Mouse (Mus musculus): ENCODE measurements around the gene Slc7a7. TPM values are rescaled to one million over a fixed set of nuclear protein-coding genes. Genes with fewer than 3 reads are reported as not detected.

Gene Slc7a7
- polyA plus RNA-seq, 1 experiment from 2014 or later: 51.0 TPM

DNA sequence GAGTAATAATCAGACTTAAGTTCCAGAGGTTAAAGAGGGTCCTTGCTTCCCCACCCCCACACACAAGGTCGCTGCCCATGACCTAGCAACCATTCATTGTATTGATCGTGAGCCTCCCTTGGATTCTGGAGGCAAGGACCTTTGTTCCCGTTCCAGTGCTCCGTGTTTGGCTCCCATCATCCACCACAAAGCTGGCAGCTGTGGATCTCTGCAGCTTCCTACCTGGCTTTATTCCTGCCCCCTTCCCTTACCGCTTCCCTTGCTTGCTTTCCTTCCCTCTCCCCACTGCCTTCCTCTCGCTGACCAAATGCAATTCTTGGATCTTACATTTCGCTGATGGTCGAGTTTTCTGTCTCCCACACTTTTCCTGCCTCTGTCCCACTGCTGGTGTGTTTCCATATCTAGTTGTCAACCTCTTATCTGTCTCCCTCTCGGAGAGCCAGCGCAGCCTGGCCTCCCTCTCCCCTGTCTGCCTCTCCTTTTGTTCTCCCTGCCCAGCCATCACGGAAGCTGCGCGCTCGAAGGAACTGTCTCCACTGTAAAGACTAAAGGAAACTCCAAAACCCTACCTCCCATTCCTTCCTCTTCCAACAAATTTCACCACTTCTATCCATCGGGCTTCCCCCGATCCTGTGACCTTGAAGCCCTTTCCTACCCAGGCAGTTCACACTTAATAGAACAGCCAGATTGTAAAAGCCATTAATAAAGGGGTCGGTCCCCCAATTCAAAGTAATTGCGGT, 13.0 kb upstream of the Slc7a7 start:
- ATAC-seq: no peak
- H3K4me3 ChIP-seq (replicated peaks): peak overlapping the region; percentile 77
- H3K9ac ChIP-seq: peak overlapping the region; percentile 98
- H3K4me2 ChIP-seq (replicated peaks): peak overlapping the region; percentile 77
- H3K4me1 ChIP-seq (replicated peaks): peaks cover 39% of the 10 kb centered on the region
- H3K9me3 ChIP-seq: no peaks in the 10 kb centered on the region
- peak overlapping the region; percentile 97 for H3K27ac ChIP-seq
- H3K36me3 ChIP-seq: peaks cover 2% of the 10 kb centered on the region; the same call in 1 of the 2 replicates
- WGBS: 6% methylated on average over 18 of the region's 18 CpGs
- H3K27me3 ChIP-seq (replicated peaks): no peaks in the 10 kb centered on the region

DNA sequence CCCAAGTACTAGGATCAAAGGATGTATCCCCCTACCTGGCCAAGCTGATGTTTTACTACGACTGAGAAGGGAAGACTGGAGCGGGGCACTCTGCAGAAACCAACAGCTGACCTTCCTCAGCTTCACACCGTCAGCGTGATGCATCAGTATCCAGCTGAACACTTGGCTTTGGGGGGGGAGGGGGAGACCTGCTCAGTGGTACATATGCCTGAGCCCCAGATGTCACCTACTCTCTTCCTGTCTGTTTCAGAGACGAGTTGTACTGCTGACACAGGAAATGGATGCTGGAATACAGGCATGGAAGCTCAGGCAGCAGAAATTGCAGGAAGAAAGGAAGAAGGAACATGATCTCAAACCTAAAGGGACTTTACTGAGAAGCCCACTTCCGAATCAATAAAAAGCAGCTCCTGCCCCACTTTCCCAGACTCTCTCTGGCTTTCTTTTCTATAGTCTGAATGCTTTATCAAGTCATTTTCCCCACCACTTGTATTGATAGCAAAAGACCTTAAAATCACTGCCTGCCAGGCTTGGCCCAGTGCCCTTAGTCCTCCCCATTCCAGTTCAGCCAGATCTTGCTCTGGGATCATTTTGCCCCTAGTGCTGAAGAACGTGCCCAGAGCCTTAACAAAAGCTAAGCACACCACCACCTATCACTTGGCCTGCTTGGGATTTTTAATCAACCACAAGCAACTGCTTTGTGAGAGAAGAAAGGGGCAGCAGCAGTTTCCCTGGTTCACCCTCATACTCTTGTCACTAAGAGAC, 11.9 kb upstream of the Slc7a7 start:
- Histone ChIP-seq H3K9ac (no peak overlapping the region), H3K27me3 (replicated peaks) (no peaks in the 10 kb centered on the region), H3K36me3 (peaks cover 2% of the 10 kb centered on the region; the same call in 1 of the 2 replicates), H3K4me3 (replicated peaks) (no peak overlapping the region), H3K9me3 (no peaks in the 10 kb centered on the region), H3K4me2 (replicated peaks) (peak overlapping the region; percentile 77; the same call in 1 of the 2 replicates), H3K27ac (peak overlapping the region; percentile 97; the same call in 1 of the 2 replicates), H3K4me1 (replicated peaks) (peaks cover 34% of the 10 kb centered on the region)
- no peak for ATAC-seq
- 49% methylated on average over 7 of the region's 7 CpGs for WGBS

DNA sequence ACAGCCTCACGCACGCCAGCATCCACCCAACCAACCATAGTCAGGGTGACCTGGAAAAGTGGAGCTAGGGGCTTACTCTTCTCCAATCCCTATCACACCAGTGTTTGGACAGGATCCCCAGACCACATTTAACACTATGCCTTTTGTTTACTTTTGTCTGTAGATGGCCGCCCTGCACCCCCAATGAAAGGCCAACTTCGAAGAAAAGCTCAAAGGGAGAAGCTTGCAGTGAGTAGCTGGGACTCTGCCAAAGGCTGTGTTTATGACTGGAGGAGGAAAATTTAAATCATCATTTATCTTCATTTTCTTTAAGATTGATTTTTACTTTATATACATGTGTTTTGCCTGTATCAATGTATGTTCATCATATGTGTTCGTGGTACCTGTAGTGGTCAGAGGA, 10.8 kb upstream of the Slc7a7 start:
- Histone ChIP-seq H3K27ac (no peak overlapping the region), H3K4me1 (replicated peaks) (peaks cover 25% of the 10 kb centered on the region), H3K27me3 (replicated peaks) (no peaks in the 10 kb centered on the region), H3K9ac (no peak overlapping the region), H3K4me2 (replicated peaks) (no peak overlapping the region), H3K36me3 (peaks cover 2% of the 10 kb centered on the region; the same call in 1 of the 2 replicates), H3K4me3 (replicated peaks) (no peak overlapping the region), H3K9me3 (no peaks in the 10 kb centered on the region)
- 73% methylated on average over 5 of the region's 5 CpGs for WGBS
- no peak for ATAC-seq

DNA sequence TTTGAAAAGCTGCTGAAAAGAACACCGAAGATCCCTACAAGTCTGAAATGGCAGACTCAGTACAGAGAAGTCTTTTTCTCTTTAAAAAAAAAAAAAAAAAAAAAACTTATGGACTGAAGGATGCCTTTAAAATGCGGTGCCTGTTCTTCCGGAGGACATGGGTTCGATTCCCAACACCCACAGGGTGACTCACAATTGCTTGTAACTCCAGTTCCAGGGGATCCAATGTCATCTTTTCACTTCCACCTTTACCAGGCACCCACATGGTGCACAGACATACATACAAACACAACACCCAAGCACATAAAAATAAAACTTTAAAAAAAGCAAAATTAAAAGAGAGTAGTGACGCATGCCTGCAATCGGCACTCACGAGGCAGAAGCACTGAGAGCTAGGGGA, 10.1 kb upstream of the Slc7a7 start:
- Histone ChIP-seq H3K4me3 (replicated peaks) (peak overlapping the region; percentile 91; the same call in 1 of the 2 replicates), H3K9ac (no peak overlapping the region), H3K27ac (no peak overlapping the region), H3K36me3 (peaks cover 2% of the 10 kb centered on the region; the same call in 1 of the 2 replicates), H3K27me3 (replicated peaks) (no peaks in the 10 kb centered on the region), H3K9me3 (no peaks in the 10 kb centered on the region), H3K4me1 (replicated peaks) (peaks cover 21% of the 10 kb centered on the region), H3K4me2 (replicated peaks) (peak overlapping the region; percentile 62)
- no peak for ATAC-seq
- WGBS: 90% methylated on average over 7 of the region's 7 CpGs

DNA sequence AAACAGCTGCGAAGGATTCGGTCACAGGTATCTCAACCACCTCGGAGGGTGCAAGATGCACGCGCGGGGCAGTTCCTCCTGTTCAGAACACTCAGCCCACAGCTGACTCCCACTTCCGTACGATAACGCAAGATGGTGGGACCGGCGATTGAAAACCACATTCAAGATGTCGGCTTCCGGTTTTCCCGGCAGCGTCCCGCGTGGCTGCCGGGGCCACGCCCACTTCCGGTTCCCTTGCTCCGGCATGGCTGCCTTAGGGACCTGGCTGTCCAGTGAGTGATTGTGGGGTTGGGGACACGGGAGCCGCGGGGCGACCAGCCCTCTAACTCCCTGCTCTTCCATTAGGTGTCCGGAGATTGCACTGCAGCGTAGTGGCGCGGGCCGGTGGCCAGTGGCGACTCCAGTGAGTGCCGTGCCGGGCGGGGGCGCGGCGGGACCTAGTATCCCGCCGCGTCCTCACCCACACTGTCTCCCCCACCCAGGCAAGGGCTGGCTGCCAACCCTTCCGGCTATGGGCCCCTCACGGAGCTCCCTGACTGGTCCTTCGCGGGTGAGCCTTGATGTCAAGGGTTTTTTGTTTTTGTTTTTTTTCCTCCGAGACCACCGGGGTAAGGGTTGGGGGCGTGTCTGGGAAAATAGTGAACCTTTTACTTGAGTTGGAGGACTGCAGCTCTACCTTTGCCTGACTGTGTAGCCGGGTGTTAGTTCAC, 9.3 kb upstream of the Slc7a7 start, which contains the start of gene Mrpl52:
Mrpl52 (plus strand) TSS at position 221 of the 710 bp plus-strand sequence.
- H3K4me1 ChIP-seq (replicated peaks): peaks cover 20% of the 10 kb centered on the region
- H3K36me3 ChIP-seq: peaks cover 2% of the 10 kb centered on the region; the same call in 1 of the 2 replicates
- no peaks in the 10 kb centered on the region for H3K27me3 ChIP-seq (replicated peaks)
- no peaks in the 10 kb centered on the region for H3K9me3 ChIP-seq
- peak within 1 kb of the TSS; percentile 81 for H3K27ac ChIP-seq
- H3K9ac ChIP-seq: peak within 1 kb of the TSS; percentile 94
- ATAC-seq: peak; percentile 77
- H3K4me3 ChIP-seq (replicated peaks): peak within 1 kb of the TSS; percentile 91
- WGBS: under 1% methylated on average over 48 of the region's 48 CpGs
- H3K4me2 ChIP-seq (replicated peaks): peak within 1 kb of the TSS; percentile 62

DNA sequence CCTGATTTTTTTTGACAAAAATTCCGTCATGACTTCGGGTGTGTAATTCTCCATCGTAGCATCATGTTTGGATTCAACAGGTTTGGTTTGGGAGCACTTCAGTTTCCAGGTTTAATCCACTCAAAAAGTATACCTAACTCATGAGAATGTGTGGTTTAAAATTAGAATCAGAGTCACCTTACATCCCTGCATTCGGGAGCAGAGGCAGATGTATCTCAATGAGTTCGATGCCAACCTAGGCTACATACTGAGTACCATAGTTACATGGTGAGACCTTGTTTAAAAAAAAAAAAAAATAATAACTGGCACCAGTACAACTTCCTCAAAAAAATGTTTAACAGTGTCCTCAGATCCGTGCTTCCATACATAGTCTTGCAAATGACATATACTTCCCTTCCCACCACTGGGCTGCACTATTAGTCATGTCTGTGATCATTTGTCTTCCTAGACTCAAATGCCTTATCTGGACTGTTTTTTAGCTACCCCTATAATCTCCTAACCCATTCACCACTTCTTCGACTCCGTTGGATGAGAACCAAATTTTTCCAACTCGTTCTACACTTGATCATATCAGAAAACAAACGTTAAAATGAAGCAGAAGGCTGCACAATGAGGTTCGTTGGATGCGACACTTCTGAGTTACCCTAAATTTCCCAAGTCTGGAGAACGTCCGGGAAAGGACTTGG, 8.6 kb upstream of the Slc7a7 start:
- Histone ChIP-seq H3K27ac (peak overlapping the region; percentile 81), H3K9me3 (no peaks in the 10 kb centered on the region), H3K27me3 (replicated peaks) (no peaks in the 10 kb centered on the region), H3K4me3 (replicated peaks) (peak overlapping the region; percentile 91), H3K4me2 (replicated peaks) (peak overlapping the region; percentile 62), H3K9ac (peak overlapping the region; percentile 94), H3K36me3 (peaks cover 2% of the 10 kb centered on the region; the same call in 1 of the 2 replicates), H3K4me1 (replicated peaks) (peaks cover 20% of the 10 kb centered on the region)
- WGBS: 34% methylated on average over 14 of the region's 14 CpGs
- peak; percentile 31; the same call in 1 of the 2 replicates for ATAC-seq

DNA sequence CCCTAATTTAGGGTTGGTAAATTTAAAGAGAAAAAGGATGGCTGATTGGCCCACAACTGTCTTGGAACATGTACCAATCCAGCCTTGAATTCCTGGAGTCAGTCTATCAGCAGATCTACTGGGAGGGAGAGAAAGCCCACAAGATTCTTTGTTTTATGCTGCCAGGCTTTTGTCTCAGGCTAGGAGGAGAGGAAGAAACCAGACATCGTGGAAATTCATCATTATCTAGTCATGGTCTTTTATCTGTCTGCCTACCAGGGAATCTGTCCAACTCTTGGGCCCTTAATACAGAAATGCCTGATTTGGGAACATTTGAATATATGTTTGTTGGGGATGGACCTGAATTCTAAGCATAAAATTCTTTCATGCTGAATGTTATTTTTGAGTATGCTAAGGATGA, 8.0 kb upstream of the Slc7a7 start:
- Histone ChIP-seq H3K27ac (no peak overlapping the region), H3K36me3 (peaks cover 2% of the 10 kb centered on the region; the same call in 1 of the 2 replicates), H3K4me1 (replicated peaks) (peaks cover 18% of the 10 kb centered on the region), H3K9me3 (no peaks in the 10 kb centered on the region), H3K4me2 (replicated peaks) (peak overlapping the region; percentile 62; the same call in 1 of the 2 replicates), H3K27me3 (replicated peaks) (no peaks in the 10 kb centered on the region), H3K4me3 (replicated peaks) (no peak overlapping the region), H3K9ac (no peak overlapping the region)
- ATAC-seq: no peak
- WGBS: 78% methylated on average over 1 of the region's 1 CpGs

DNA sequence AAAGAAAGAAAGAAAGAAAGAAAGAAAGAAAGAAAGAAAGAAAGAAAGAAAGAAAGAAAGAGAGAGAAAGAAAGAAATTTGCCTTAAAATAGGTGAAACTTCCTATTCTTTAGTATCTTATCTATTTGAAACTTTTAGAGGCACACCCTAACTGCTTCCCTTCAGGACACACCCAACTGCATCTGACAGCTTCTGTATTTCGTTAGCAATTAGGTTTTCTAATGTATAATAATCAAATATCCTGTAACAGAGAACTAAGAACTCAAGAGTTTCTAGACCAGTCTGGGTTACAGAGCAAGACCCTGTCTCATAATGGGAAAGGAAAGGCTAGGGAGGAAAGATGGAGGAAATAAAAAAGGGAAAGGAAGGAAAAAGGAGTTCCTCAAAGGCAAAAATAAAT, 7.1 kb upstream of the Slc7a7 start:
- 79% methylated on average over 1 of the region's 1 CpGs for WGBS
- no peak overlapping the region for H3K9ac ChIP-seq
- no peak for ATAC-seq
- no peak overlapping the region for H3K27ac ChIP-seq
- no peaks in the 10 kb centered on the region for H3K9me3 ChIP-seq
- no peak overlapping the region for H3K4me3 ChIP-seq (replicated peaks)
- H3K36me3 ChIP-seq: peaks cover 2% of the 10 kb centered on the region; the same call in 1 of the 2 replicates
- peaks cover 9% of the 10 kb centered on the region for H3K4me1 ChIP-seq (replicated peaks)
- H3K27me3 ChIP-seq (replicated peaks): no peaks in the 10 kb centered on the region
- H3K4me2 ChIP-seq (replicated peaks): no peak overlapping the region

DNA sequence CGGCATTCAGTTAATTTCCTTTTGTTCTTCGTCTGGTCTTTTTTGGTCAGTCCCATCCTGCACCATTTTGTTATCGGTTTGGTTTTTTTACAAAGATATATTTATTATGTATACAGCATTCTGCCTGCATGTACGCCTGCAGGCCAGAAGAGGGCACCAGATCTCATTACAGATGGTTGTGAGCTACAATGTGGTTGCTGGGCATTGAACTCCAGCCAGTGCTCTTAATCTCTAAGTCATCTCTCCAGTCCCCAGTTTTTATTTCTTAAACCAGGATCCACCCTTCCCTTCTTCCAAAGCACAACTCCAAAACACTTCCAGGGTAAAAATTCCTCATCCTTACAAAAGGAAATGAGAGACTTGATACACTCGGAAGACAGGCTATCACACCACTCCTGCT, 5.8 kb upstream of the Slc7a7 start:
- Histone ChIP-seq H3K9me3 (no peaks in the 10 kb centered on the region), H3K4me3 (replicated peaks) (no peak overlapping the region), H3K36me3 (no peaks in the 10 kb centered on the region; the same call in 1 of the 2 replicates), H3K27ac (no peak overlapping the region), H3K4me1 (replicated peaks) (peaks cover 3% of the 10 kb centered on the region; the same call in 1 of the 2 replicates), H3K4me2 (replicated peaks) (no peak overlapping the region), H3K9ac (no peak overlapping the region), H3K27me3 (replicated peaks) (no peaks in the 10 kb centered on the region)
- WGBS: 71% methylated on average over 5 of the region's 5 CpGs
- no peak for ATAC-seq

DNA sequence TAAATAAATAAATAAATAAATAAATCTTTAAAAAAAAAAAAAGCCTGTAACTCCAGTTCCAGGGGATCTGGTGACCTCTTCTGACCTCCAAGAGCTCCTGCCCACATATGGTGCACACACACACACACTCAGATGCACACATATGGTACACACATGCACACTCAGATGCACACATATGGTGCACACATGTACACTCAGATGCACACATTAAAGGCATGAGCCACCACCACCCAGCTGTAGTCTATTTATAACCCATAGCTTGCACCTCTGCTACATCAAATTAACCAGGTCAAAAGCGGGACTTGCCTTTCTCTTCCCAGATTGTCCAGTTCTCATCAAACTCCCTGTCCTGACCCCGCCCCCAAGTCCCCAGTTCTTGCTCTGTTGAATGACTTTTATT, 3.4 kb upstream of the Slc7a7 start:
- H3K9me3 ChIP-seq: no peaks in the 10 kb centered on the region; the same call in 1 of the 2 replicates
- H3K27ac ChIP-seq: no peak overlapping the region
- no peaks in the 10 kb centered on the region for H3K36me3 ChIP-seq
- H3K4me3 ChIP-seq (replicated peaks): no peak overlapping the region
- 0 out of 2 replicates have a peak, but pooled peaks cover 8% of the 10 kb centered on the region for H3K4me1 ChIP-seq (replicated peaks)
- H3K9ac ChIP-seq: no peak overlapping the region
- 81% methylated on average over 2 of the region's 2 CpGs for WGBS
- no peak for ATAC-seq
- no peaks in the 10 kb centered on the region for H3K27me3 ChIP-seq (replicated peaks)
- H3K4me2 ChIP-seq (replicated peaks): no peak overlapping the region

DNA sequence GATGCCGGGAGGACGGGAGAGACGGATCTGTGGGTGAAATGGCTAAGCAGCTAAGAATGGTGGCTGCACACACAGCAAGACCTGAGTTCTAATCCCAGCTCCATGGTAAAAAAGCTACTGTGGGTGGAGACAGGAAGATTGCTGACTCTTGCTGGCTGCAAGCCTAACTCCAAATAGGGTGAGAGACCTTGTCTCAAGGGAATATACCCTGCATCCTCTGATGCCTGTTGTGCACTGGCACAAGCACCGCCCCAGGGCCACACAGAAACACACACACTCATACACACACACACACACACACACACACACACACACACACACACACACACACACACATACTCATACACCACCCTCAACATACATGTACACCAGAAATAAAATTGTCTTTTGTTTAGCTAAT, 750 bp downstream of the Slc7a7 start:
- Histone ChIP-seq H3K4me1 (replicated peaks) (peaks cover 28% of the 10 kb centered on the region), H3K9me3 (no peaks in the 10 kb centered on the region; the same call in 1 of the 2 replicates), H3K4me3 (replicated peaks) (no peak overlapping the region), H3K9ac (no peak overlapping the region), H3K27ac (no peak overlapping the region), H3K27me3 (replicated peaks) (no peaks in the 10 kb centered on the region), H3K4me2 (replicated peaks) (no peak overlapping the region), H3K36me3 (no peaks in the 10 kb centered on the region)
- 91% methylated on average over 4 of the region's 4 CpGs for WGBS
- no peak for ATAC-seq

Measured in intestine, embryonic 15.5 days (tissue).